28 mouse cellular contexts compared by ENCODE assay signal in the genomic region with DNA sequence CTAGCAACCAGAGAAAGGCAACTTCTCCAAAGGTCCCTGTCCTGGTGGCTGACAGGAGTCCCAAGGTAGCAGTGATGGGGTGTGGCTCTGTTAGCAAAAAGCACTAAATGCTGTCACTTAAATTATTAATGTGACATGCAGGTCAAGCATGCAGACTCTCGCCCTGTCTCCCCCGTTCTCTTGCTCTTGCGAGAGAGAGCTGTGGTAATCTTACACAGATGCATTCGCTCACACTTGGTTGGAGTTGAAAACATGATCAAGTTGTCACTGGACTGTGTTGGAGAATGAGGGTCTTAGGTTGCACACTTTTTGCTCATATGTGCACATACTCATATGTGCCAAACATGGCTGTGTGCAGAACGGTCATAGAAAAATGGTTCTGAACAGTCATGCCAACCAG.
DNase-seq lines count a peak whose midpoint lies in the region; ATAC-seq lines count a peak whose summit lies in the region.
"Had no signal": no experiment of that assay in that cellular context is flagged by ENCODE, and none has a peak within 500 bp of the region (broad histone marks: within the 10 kb centered on the region; RNA-seq: fewer than 3 reads in every experiment).

No protein-coding gene starts in this region.

- 48% methylated on average over 5 of the region's 5 CpGs for WGBS in kidney, embryonic 15.5 days

- no peaks in the 10 kb centered on the region for H3K9me3 ChIP-seq in kidney, embryonic 15.5 days (replicated peaks)
- H3K9me3 ChIP-seq: embryonic facial prominence, embryonic 13.5 days; embryonic facial prominence, embryonic 15.5 days; forebrain, embryonic 10.5 days; forebrain, embryonic 12.5 days had no signal

- H3K27ac ChIP-seq in kidney, embryonic 15.5 days = no peak overlapping the region
- H3K27ac ChIP-seq: embryonic facial prominence, embryonic 13.5 days; embryonic facial prominence, embryonic 15.5 days; forebrain, embryonic 10.5 days; forebrain, embryonic 12.5 days had no signal

- no peak overlapping the region for H3K4me2 ChIP-seq in kidney, embryonic 15.5 days
- H3K4me2 ChIP-seq: embryonic facial prominence, embryonic 13.5 days; embryonic facial prominence, embryonic 15.5 days; forebrain, embryonic 12.5 days had no signal

- no peaks in the 10 kb centered on the region for H3K27me3 ChIP-seq in kidney, embryonic 15.5 days
- H3K27me3 ChIP-seq: CH12.LX; embryonic facial prominence, embryonic 13.5 days; embryonic facial prominence, embryonic 15.5 days; forebrain, embryonic 12.5 days; Patski had no signal

- intact Hi-C loops in heart, postnatal 25 days (cut with DNase I) = no loop called here

- H3K9ac ChIP-seq in kidney, embryonic 15.5 days = no peak overlapping the region
- H3K9ac ChIP-seq: embryonic facial prominence, embryonic 13.5 days; embryonic facial prominence, embryonic 15.5 days; forebrain, embryonic 12.5 days had no signal

- peaks cover 40% of the 10 kb centered on the region for H3K4me1 ChIP-seq in kidney, embryonic 15.5 days
- H3K4me1 ChIP-seq: embryonic facial prominence, embryonic 13.5 days; embryonic facial prominence, embryonic 15.5 days; forebrain, embryonic 12.5 days had no signal

- H3K4me3 ChIP-seq in kidney, embryonic 15.5 days (replicated peaks) = no peak overlapping the region
- H3K4me3 ChIP-seq: embryonic facial prominence, embryonic 13.5 days; embryonic facial prominence, embryonic 15.5 days; erythroblast, embryonic 14.5 days; forebrain, embryonic 10.5 days; forebrain, embryonic 12.5 days had no signal

- DNase-seq in heart, adult 11 months = peak; percentile 31
- DNase-seq in heart, postnatal 25 days (ENCODE audit: low spot score) = no peak
- DNase-seq in kidney, postnatal 14 days = no peak
- DNase-seq in mesoderm, embryonic 11.5 days (ENCODE audit: low read depth, low spot score) = peak; percentile 23
- peak; percentile 61 for DNase-seq in retina, postnatal 1 day
- DNase-seq in adrenal gland, postnatal 10 days = no peak
- DNase-seq: adrenal gland, adult 8-10 months; adrenal gland, postnatal 25 days; B cell, adult 2 months; cerebellum, adult 11 months; cerebellum, adult 18-20 months; cerebellum, adult 8-10 months; cerebellum, adult 9-11 months; cerebellum, postnatal 14 days; cerebellum, postnatal 36 days; embryo, embryonic 11 days had no signal

- no peaks in the 10 kb centered on the region for H3K36me3 ChIP-seq in kidney, embryonic 15.5 days
- H3K36me3 ChIP-seq: embryonic facial prominence, embryonic 13.5 days; embryonic facial prominence, embryonic 15.5 days; forebrain, embryonic 10.5 days; forebrain, embryonic 12.5 days; G1E had no signal

- ATAC-seq in kidney, embryonic 15.5 days (replicated peaks; ENCODE audit: low FRiP score) = 0 out of 2 replicates have a peak, but pooled peaks have one; percentile 13
- ATAC-seq: activated CD4-positive, CD25-positive, alpha-beta regulatory T cell, adult 4 months; CD4-positive, CD25-positive, alpha-beta regulatory T cell, adult 4 months; forebrain, embryonic 14.5 days; Patski had no signal

Comparison
In these comparisons a context has a peak if more than half of its experiments do, and no peak if none do; other contexts are left out.
1. DNase-seq: peak in heart, adult 11 months (single experiment), mesoderm, embryonic 11.5 days (single experiment) and retina, postnatal 1 day (single experiment); none in heart, postnatal 25 days (single experiment), kidney, postnatal 14 days (single experiment) and adrenal gland, postnatal 10 days (single experiment).